Mouse (Mus musculus) bone marrow macrophage, adult 2 months (primary cell): ENCODE results near the gene Atf6b.

Experiments used
- CTCF ChIP-seq: IDR thresholded peaks from 2 replicates; pipeline ENCODE4 v1.5.1; 2012; ENCODE audit warnings: low read depth, mild to moderate bottlenecking, low read length, moderate library complexity
- POLR2A ChIP-seq: IDR thresholded peaks from 2 replicates; pipeline ENCODE4 v1.6.1; 2012; ENCODE audit warnings: mild to moderate bottlenecking, low read depth, low read length, borderline replicate concordance

- TF ChIP-seq CTCF, result no peak
- no peak for TF ChIP-seq POLR2A
These were observed 25.4 kb downstream of the Atf6b start for GRCm38 (mm10) chr17:34672246-34672792.
